Mouse (Mus musculus): Measurements from ENCODE around the gene Acin1.

Acin1 gene

DNA sequence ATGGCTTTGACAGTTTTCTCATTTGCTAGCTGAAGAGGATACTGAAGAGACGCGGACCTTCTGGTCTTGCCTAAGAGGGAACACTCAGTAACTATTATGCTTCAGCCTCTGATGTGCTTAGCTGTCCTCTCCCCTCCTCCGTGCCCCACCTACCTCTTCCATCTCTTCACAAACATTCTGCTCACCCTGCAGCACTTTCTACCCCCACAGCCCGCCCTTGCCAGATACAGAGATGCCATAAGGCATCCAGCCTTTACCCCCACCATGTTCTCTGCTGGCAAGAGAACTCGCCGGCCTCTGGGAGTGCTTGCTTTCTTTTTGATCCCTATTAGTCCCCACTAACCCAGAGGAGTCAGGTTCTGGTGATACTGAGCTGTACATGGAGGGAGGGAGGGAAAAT lies 76.1 kb downstream of the Acin1 start:
- TF ChIP-seq GATA4 (IDR thresholded peaks at IDR 0.05; ENCODE audit: insufficient replicate concordance, low read length): no peak

DNA sequence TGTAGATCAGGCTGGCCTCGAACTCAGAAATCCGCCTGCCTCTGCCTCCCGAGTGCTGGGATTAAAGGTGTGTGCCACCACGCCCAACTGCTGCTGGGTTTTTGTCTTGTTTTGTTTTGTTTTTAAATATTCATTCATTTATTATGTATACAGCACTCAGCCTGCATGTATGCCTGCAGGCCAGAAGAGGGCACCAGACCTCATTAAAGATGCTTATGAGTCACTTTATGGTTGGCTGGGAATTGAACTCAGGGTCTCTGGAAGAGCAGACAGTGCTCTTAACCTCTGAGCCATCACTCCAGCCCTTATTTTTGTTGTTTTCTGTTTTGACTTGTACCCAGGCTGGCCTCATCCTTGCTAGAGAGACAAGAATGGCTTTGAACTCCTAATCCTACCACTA lies 76.8 kb downstream of the Acin1 start:
- TF ChIP-seq GATA4 (IDR thresholded peaks at IDR 0.05; ENCODE audit: insufficient replicate concordance, low read length): no peak

DNA sequence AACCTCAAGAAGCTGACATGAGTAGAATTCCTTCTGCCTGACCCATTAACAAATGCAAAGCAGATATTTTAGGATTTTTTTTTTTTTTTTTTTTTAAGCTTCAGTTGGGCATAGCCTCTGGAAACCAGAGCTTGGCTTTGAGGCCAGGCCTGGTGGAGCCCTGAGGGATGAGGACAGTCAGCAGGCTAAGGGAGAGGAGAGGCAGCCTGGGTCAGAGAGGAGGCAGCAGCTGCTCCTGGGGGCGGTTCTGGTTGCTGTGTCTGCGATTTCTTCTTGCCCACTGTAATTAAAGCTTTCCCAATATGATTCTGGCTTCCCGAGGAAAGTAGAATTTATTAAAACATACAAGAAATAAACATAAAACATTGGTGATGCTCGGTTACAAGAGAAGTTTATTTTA lies 77.5 kb downstream of the Acin1 start:
- TF ChIP-seq GATA4 (IDR thresholded peaks at IDR 0.05; ENCODE audit: insufficient replicate concordance, low read length): no peak

DNA sequence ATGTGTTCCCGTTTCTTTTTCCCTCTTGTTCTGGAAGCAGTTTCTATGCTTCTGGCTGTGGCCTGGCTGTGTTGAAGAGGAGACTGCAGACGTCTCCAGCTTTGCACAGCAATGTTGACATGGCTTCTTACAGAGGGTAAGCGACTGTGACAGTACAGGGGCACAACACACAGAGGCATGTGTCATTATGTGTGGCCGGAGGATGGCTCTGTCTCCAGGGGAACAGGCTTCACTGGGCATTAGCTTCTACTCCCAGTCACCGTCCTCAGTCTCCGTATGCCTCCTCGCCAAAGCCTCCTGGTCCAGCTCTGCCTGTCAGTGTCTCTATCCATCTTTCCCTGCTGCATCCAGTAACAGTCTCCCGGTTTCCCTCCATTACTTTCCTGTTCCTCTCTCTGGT lies 79.5 kb downstream of the Acin1 start:
- TF ChIP-seq GATA4 (IDR thresholded peaks at IDR 0.05; ENCODE audit: insufficient replicate concordance, low read length): no peak

DNA sequence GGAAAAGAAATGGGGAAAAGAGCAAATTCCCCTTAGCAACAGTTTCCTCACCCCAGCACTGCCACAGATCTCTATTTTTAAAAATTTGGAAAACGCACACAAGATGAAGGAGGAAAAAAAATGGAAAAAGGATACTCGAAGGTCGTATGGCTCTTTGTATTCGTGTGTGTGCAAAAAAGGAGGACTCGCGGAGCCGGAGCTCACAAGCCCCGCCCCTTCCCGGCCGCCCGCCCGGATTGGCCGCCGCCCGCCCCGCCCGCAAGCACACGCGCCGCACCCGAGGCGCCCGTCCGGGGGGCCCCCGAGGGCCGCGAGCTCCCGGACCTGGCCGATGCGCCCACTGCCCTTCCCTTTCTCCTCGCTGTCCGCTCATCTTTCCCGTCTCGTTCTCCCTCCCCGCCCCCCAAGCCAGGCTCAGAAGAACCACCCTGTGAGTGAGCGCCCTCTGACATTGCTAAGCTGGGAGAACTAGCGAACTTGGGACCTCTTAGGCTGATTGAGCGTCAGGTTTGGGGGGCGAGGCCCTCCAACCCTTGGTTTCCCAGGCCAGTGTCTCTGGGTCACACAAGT lies 80.9 kb downstream of the Acin1 start, which contains the start of gene 4931414P19Rik:
4931414P19Rik (minus strand) TSS at position 242 of the 570 bp plus-strand sequence.
- no peak for TF ChIP-seq GATA4 (IDR thresholded peaks at IDR 0.05; ENCODE audit: insufficient replicate concordance, low read length)

DNA sequence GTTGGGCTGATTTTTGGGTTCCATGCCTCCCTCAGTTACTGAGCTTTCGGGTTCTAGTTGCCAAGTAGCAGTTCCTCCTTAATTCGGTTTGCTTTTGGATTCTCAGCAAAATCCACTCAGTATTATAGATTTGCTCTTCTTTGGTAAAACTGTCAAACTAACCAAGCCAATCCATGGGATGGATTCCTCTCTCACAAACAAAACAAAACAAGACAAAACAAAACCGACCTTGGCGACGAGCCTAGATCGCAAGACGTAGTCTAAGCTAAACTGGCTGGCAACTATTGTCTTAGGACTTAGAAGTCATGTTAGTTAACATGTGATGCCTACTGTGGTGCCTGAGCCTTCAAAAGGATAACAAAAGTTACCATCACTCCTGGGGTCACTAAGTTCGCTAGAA lies 83.0 kb downstream of the Acin1 start:
- no peak for TF ChIP-seq GATA4 (IDR thresholded peaks at IDR 0.05; ENCODE audit: insufficient replicate concordance, low read length)

DNA sequence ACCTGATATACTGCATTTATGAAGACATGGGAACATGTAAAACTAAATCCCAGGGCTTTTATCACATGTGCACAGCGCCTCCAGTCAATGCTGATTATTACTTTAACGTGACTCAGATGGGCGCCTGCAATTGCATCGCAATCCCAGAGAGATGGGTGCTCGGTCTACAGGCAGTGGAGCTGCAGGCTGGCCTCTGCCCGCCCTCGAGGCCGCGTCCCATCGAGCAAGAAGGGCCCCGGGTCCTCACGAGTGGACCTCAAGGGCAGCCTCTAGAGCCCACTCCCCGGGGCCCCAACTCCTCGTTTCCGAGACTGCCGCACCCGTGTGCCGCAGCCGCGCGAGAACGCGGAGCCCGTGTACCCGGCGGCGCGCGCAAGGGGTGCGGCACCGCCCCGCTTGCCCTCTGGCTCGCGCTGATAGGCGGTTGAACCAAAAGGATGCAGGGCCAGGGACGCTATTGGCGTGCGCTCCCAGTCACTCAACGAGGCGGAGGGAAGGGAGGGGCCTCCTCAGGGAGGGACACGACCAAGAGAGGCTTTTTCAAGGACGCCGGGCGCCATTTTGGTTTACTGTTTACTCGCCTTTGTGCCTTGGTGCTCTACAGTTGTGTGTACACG lies 83.6 kb downstream of the Acin1 start:
- no peak; the same call in 1 of the 2 replicates for TF ChIP-seq GATA4 (IDR thresholded peaks at IDR 0.05; ENCODE audit: insufficient replicate concordance, low read length)

DNA sequence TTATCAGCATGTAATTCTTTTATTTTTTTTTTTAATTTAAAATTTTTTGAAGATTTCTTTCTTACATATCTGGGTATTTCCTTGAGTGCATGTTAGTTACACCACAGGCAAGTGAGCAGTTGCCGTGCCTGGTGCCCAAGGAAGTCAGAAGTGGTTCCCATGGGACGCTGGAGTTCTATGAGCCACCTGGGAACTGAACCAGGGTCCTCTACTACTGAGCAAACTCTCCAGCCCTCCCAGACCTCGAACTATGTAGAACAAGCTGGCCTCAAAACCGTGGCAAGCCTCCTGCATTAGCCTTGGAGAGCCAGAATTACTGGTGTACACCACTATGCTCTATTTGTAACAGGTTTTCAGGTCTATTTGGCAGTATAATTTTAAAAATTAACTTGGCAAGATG lies 84.1 kb downstream of the Acin1 start:
- TF ChIP-seq GATA4 (IDR thresholded peaks at IDR 0.05; ENCODE audit: insufficient replicate concordance, low read length): no peak

DNA sequence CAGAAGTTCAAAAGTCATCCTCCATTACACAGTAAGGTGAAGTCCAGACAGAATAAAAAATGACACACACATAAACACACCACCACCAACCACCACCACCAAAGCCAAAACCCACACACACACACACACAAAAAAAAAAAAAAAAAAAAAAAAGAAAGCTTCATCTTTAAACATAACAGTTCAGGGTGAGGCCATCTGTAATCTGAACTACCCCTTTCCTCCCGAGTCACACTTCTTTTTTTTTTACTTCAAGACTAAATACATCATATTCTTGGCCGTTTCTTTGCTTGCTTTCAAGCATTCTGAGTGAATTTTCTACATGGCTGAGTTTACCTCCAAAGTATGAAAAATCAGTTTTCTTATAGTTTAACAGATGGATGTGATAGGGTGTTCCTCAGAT lies 85.1 kb downstream of the Acin1 start:
- TF ChIP-seq GATA4 (IDR thresholded peaks at IDR 0.05; ENCODE audit: insufficient replicate concordance, low read length): no peak

DNA sequence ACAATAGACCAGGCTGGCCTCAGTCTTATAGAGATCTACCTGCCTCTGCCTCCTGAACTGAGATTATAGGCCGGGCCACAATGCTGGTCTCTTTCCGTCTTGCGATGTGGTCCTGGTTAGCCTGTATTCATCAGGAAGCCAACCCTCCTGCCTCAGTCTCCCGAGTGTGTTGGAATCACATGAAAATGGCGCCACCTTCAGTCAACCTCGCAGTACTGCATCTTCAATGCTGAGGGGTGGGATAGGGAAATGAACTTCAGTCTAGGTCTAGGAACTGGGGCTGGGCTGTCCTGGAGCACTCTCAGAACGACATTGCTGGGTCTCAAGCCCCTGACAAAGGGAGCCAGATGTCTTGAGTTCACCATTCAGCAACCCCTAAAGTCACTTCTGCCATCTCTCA lies 89.6 kb downstream of the Acin1 start:
- no peak for TF ChIP-seq GATA4 (IDR thresholded peaks at IDR 0.05; ENCODE audit: insufficient replicate concordance, low read length)

DNA sequence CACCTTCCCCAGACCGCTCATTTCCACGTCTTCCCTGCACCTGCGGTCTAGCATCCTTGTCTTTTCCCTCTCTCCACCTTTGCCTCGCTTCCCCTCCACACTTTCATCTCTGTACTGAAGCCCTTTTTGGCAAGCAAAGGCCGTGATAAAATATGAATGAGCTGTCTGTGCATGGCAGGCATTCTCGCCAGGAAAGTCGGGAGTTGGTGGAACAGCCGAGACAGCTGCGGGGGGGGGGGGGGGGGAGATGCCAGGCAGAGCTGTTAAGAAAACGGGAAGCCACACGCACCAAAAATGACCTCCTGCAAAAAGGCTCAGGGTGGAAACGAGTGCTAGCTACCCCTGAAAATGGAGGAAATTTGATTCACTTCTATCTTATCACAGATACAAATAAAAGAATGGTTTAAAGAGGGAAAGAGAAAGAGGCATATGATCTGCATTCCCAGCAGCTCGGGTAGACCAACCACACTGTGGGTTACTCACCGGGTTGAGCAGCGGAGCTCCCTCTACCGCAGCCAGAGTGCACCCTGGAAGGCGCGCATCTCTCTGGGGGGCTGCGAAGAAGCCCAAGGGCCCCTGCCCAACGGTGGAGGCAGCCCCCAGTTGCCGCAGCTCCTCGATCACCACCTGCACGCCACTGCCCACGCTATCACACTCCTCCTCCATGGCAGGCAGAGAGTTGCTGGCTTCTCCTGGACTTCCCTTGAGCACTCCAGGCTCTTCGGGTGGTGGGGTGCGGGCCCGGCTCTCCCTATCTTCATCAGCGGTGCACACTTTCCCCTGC lies 91.9 kb downstream of the Acin1 start:
- no peak for TF ChIP-seq GATA4 (IDR thresholded peaks at IDR 0.05; ENCODE audit: insufficient replicate concordance, low read length)

DNA sequence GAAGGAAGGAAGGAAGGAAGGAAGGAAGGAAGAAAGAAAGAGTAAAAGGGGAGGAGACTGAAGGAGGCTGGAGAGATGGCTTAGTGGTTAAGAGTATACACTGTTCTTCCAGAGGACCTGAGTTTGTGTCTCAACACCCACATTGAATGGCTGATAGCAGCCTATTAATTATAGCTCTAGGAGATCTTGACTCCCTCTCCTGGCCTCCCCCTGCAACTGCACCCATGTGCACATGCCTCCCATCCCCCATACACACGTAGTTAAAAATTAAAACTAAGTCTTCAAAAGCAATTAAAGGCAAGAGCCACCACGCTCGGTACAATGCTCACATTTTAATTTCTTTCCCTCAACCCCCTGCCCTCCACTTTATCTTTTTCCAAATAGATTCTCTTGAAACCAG lies 92.7 kb downstream of the Acin1 start:
- no peak for TF ChIP-seq GATA4 (IDR thresholded peaks at IDR 0.05; ENCODE audit: insufficient replicate concordance, low read length)

DNA sequence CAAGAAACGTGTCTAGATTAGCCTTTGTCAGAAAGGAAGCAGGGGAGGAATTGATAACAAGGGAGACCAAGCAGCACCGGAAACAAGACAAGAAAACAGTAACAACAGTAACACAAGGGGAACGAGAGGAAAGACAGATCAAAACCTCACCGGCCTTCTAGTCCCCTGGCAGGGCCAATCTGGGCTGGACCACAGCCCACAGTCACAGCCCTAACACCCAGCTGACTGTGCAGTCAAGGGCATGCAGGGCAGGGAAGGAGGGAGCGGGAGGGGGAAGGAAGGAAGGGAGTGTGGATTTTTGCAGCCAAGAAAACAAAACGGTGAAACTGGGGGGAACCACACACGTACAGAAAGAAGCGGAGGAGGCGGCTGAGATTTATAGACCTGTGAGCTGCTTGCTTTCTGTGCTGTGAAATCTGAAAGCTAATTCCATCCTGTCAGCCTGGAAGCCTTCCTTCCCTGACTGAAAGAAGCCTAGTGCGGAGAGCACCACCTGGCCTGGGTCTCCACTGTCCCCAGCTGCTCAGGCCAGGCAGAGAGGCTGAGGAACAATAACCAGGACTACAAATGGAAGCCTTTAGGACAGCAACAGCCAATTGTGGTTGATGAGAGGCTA lies 94.3 kb downstream of the Acin1 start:
- TF ChIP-seq GATA4 (IDR thresholded peaks at IDR 0.05; ENCODE audit: insufficient replicate concordance, low read length): peak; percentile 22; the same call in 1 of the 2 replicates

All from liver, adult (tissue).